Mouse (Mus musculus) megakaryocyte, embryonic 14.5 days (primary cell): Measurements from ENCODE around the gene Kdelr1.

ENCODE experiments used
- FLI1 ChIP-seq: IDR thresholded peaks from 2 replicates; pipeline ENCODE4 v1.6.1; 2012; ENCODE audit warnings: low read length, inconsistent platforms, mixed read lengths
- GATA1 ChIP-seq: IDR thresholded peaks from 3 replicates; pipeline ENCODE4 v1.6.1; 2012; ENCODE audit warnings: mixed read lengths, low read length, inconsistent platforms, borderline replicate concordance

- TF ChIP-seq GATA1 (no peak), FLI1 (no peak)
Observed at GRCm38 (mm10) chr7:45914067-45914466, 41.5 kb downstream of the Kdelr1 start.
